Mouse (Mus musculus) right cerebral cortex, postnatal 14 days (tissue): ENCODE results near the gene Nfx1.

ENCODE experiments used
- DNase-seq: peaks from one replicate; pipeline ENCODE4 v3.0.0; 2022

The Nfx1 gene

GRCm38 (mm10) chr4:41048926-41049325 is 78.2 kb downstream of the Nfx1 start:
- no peak for DNase-seq

DNA sequence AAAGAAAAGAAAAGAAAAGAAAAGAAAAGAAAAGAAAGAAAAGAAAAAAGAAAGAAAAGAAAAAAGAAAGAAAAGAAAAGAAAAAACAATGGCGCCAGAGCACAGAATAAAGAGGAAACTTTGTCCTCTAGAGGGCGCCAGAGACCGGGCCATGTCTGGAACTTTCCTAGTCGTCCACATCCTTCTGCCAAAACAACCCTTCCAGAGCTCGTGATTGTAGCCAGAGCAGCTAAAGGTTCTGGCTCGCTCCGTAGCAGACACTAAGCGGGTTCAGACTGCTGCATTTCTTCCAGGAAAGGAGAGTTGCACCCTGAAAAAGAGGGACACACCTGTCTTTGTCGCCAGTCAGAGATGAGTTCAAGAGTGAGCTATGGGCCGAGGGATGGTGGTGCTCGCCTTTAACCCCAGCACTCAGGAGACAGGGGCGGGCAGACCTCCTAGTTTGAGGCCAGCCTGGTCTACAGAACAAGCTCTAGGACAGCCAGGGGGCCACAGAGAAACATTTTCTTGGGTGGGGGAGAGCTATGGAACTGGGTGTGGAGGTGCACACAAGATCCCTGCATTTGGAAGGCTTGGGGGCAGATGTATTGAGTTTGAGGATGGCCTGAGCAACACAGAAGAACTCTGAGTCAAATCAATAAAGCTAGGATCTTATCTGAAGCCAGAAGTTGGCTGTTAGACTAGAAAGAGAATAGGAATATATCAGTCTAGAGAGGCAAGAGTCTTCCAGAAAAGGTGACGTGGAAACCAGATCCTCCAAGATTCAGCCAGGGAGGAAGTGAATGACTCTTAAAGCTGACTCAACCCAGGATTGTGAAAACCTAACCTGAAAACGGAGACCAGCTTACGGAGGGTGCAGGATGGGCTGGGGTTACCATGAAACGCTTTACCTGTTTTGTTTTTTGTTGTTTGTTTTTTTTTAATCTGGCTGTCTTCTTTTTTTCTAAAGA is 80.3 kb downstream of the Nfx1 start:
- DNase-seq: peak; percentile 92

- no peak for DNase-seq
Observed at GRCm38 (mm10) chr4:41051781-41052180, 81.1 kb downstream of the Nfx1 start.

DNA sequence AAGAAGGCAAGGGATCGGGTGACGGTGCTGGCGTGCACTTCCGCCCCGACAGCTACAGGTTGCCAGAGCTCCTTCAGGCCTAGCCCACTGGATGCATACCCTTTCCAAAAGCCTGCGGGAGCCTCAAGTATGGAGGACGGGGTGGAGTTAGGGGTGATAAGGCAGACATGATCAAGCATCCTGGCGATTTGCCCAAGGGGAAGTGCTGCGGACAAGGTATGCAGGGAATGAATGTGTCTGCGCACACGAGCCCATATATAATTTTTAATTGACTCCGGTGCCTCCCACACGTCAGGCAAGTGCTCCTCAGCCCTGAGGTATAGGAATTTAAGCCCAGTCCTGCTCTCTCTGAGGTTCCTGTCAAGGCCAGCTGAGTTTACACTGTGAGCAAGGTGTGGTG is 84.4 kb downstream of the Nfx1 start:
- no peak for DNase-seq

GRCm38 (mm10) chr4:41056253-41056652 is 85.5 kb downstream of the Nfx1 start:
- DNase-seq: no peak

DNA sequence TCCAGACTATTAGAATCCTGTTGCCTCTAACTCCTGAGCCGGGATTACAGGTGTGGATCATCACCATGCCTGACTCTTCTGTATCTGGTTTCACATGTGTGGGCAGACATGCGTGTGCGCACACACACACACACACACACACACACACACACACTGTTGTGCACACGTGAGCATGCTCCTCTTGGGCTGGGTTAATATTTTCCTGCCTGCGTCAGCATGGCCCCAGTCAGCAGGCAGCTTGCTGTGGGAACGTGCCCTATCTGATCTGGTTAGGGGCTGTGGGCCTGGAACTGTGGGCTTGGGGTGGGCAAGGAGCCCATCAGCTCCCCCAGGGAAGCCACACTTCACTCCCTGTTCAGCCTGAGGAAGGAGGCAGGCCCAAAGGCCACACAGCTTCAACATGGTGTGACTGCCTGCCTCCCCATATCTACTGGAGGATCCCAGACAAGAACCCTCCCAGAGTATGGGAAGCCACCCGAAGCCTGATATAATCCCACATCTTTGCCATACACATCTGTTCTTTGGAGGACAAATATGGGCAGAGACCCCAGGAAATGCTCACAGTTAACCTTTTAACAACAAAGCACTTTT is 86.1 kb downstream of the Nfx1 start:
- no peak for DNase-seq

DNA sequence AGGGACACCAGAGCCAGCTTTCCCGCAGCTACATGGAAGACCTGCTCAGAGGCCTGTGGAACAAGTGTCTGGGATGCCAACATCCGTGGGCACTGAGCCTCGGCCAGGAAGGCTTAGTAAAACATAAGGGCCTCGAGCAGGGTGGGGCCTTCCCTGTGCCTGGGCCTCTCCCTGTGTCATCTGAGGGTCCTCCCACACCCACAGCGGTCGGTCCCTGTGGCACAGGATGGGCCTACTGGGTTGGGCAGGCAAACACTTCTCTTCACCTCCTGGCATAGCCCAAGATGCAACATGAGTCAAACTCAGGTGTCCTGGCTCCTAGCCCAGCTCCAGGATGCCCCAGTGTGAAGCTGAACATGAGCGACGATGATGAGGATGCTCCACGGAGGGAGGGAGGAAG is 86.7 kb downstream of the Nfx1 start:
- DNase-seq: no peak

DNA sequence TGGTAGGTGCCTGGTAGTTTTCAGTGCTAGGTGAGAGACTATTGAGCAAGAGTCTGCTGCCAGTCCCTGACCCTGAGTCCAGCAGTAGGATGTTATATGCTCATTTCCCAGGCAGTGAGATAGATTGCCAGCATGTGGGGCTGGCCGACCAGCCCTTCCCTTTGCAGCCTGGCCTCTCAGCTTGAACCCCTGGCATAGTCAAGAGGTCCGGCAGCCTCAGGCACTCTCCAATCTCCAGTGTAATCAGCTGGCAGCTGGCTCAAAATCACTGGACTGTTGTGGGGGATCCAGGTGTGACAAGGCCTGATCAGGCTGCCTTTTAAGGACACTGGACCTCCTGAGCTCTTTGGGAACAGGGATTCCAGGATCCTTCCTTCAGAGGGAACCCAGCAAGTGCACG is 92.6 kb downstream of the Nfx1 start:
- no peak for DNase-seq

DNA sequence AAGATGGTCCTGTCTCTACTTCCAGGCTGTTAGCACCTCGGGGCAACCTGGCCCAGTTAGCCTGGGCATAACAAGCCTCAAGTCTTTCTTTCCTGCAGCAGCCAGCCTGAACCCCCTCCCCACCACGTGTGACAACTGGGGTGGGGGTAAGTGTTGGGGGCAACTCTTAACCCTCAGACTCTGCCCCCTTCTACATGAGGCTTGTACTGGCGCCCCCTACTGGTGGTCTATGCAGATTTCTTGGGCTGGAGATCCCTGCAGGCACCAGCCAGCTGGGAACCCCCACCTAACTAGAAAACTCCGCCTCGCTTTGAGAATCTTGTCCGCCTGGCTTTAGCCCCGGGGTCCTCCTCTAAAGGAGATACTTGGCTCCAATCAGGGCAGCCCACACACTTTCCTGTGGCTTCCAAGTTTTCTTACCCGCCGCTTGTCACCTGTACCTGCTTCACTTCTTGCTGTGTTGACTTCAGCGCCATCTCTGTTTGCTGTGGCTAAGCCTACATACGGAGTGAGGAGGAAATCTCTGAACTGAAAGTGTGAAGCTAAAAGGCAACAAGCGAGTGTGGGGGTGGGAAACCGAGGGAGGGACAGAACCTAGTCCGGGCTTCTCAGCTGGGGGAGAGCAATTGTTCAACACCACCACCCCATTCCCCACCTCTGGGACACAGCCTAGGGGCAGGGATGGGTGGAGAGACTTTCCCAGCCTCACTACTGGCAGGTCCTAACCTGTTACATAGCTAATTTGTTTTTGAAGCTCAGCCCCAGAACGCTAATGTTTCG is 93.4 kb downstream of the Nfx1 start:
- no peak for DNase-seq

- no peak for DNase-seq
Observed at GRCm38 (mm10) chr4:41065196-41065595, 94.5 kb downstream of the Nfx1 start.

GRCm38 (mm10) chr4:41071500-41072429 is 101.1 kb downstream of the Nfx1 start:
- DNase-seq: no peak

- DNase-seq: no peak
Observed at GRCm38 (mm10) chr4:41073008-41073817, 102.5 kb downstream of the Nfx1 start.

DNA sequence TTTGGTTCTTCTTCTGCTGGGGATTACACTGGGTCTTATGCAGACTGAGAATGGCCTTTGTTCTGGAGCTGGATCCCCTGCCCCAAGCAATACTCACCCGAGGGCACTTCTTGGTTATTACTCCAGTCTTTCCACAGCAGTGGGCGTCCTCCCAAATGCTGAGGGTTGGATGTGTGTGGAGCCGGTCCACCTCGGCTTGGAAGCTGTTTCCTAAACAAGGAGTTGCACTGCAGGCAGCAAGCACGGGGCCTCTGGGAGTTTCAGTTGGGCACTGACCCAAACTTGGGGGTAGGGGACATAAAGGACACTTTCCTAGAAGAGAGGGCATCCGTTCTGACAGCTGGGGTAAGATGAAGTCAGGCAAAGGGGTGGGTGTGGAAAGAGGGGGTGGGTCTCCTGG is 103.8 kb downstream of the Nfx1 start:
- no peak for DNase-seq
